Mouse (Mus musculus) testis, postnatal 14 days (tissue): ENCODE measurements around the gene Neurog2.

ENCODE experiments used
- DNase-seq: peaks from one replicate; pipeline ENCODE4 v3.0.0; 2021; ENCODE audit warnings: low spot score

The Neurog2 gene

DNA sequence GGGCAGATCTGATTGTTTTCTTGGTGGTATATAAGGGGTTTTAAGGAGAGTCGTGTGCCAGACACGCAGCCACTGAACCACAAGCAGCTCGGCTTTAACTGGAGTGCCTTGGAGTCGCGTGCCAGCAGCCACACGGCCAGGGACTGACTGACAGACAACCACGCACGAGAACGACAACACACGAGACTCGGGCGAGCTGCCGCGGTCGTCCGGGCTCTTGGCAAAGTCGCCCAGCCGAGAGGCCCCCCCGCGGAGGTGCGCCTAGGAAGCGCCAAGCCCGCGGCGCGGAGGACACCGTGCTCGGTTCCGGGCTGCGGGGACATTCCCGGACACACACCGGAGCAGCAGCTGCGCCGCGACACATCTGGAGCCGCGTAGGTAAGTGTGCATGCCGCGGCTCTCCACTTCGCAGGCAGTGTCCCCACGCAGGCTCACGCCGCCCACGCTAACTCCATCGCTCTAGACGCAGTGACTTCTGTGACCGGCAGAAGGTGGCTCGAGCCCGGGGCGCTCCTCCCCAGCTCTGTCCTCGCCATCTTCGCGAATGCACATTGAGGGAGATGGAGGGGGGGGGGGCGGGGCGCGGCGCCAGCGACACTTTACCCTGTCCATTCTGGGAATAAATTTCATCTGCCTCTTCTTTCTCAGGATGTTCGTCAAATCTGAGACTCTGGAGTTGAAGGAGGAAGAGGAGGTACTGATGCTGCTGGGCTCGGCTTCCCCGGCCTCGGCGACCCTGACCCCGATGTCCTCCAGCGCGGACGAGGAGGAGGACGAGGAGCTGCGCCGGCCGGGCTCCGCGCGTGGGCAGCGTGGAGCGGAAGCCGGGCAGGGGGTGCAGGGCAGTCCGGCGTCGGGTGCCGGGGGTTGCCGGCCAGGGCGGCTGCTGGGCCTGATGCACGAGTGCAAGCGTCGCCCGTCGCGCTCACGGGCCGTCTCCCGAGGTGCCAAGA lies at the start of gene Neurog2:
Neurog2 (plus strand) TSS at position 56 of the 953 bp plus-strand sequence.
- no peak for DNase-seq

DNA sequence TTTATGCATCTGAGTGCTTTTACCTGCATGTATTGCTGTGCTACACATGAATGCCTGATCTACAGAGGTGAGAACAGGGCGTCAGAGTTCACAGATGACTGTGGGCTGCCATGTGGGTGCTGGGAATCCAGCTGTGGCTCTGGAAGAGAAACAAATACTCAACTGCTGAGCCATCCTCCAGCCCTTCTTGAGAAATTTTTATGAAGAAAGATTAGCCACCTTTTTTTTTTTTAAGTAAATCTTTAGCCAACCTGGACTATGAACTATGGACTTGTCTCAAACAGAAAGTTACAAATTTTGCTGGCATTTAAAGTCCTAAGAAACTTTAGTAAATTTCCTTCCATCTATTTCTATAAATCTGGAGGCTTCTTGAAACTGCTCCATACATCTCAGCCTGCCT lies 35.8 kb upstream of the Neurog2 start:
- no peak for DNase-seq

DNA sequence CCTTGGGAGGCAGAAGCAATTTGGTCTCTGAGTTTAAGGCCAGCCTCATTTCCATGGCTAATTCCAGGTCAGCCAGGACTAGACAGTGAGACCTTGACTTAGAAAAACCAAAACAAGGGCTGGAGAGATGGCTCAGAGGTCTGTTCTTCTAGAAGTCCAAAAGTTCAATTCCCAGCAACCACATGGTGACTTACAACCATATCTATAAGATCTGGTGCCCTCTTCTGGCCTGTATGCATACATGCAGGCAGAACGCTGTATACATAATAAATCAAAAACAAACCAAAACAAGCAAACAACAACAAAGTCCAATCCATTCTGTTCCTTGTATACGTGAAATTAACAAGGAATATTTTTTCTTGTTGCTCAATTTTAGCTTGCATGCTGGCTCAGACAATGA lies 24.8 kb upstream of the Neurog2 start:
- no peak for DNase-seq

DNA sequence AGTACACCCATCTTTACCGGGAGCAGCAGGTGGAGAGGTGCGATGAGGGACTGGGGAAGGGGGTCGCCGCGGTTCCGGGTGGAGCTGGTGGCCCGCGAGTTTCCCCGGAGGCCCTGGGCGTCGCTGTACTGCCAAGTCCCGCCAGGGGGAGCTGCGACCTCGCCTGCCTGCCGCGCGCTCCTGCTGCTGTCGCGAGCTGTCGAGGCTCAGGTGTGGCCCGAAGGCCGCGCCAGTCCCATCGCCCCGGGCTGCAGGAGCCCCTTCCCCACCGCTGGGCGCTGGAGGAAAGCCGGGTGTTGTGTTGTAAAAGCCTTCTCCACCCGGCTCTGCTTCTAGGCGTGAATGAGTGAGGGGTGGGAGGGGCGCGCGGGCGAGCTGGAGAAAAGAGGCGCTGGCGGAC lies 7.6 kb upstream of the Neurog2 start:
- peak; percentile 69 for DNase-seq

DNA sequence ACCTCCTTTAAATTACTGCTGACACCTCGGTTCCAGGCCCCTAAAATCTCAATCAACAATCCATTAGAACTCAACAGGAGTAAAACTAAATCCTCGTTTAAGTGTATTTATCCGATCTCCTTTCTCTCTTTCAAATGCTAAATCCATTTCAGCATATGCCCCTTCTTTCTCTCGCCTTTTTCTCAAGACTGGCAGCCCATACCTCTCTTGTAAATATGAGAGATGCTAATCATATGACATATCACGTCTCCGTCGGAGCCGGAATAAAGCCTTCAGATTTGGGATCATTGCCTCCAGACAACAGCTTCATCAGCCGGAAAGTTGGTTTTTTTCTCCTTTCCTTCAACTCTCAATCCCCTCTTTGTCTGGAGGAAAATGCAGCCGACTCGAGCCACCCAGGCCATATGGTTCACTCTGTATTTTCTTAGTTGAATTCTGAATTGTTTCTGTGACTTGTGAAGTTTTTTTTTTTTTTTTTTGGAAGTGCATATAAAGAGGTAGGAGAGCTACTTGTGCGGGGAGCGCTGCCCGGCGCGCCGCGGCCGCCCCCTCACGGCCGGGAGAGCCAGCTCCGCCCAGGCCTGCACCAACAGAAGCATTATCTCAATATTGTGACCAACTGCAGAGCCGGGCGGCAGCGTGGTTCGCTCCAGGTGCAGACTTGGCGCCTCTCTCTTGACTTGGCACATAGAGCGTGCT lies 7.1 kb upstream of the Neurog2 start:
- no peak for DNase-seq

DNA sequence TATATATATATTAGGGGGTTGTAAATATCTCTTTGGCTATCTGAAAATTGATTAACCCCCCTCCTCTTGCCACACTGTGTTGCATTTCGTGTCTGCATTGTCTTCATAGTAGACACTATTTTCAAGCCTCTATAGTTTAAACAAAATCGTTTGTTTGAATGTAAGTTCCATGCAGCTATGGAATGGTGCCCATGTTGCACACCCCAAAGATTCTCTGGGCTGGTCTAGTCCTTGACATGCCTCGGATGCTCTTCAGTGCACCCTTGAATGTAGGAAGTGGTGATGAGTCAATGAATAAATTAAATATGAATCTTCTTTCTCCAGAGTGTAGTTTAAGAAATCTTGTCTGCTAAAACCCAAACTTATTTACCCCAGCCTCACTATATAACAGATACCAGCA lies 6.4 kb upstream of the Neurog2 start:
- no peak for DNase-seq

DNA sequence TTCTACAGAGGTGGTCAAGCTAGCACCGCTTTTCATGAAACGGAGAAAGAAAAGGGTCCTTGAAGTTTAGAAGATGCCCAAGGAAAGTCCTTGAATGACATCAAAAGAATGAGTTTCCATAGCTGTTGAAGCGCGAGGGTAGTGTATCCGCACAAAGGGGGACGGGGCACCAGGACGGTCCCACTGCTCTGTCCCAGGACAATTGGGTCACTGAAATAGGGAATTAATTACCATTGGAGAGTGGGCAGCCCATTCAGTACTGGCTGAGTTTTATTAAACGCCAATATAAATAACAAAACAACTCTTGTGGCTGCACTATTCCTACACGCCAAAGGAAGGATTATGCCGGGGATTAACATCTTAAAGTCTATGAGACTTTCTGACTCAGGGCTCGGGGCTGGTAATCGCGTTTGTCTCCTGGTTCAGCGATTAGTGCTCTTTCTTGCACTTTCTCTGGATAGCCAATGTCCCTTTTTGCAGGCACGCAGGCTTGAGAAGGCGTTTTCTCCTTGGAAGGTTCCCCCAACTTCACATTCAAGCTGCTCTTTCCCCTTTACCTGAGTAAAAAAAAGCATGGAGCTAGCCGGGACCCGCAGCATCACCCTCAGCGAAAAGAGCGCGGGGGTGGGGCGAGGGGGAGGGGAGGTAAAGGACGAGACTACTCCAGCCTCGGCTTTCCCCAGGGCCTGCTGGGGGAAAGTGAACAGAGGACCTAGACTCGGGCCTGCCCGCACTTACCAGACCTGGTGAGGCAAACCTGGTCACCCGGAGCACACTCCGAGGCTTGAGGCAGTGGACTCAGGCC lies 5.6 kb upstream of the Neurog2 start:
- DNase-seq: no peak

DNA sequence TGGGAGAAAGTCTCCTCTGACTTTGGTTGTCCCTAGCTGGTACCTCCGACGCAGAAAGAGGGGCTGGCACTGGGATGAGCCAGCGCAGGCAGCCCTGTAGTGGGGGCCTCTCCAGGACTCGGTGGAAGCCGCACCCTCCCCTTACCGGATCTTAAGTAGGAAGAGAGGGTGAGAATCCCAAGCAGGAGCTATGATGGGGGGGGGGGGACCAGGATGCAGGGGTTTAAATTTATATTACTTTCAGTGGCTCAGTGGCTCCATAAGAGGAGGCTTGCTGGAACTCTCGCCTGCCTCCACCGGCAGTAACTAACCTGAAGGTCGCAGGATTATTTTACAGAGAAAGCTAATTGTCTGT lies 5.0 kb upstream of the Neurog2 start:
- DNase-seq: no peak

DNA sequence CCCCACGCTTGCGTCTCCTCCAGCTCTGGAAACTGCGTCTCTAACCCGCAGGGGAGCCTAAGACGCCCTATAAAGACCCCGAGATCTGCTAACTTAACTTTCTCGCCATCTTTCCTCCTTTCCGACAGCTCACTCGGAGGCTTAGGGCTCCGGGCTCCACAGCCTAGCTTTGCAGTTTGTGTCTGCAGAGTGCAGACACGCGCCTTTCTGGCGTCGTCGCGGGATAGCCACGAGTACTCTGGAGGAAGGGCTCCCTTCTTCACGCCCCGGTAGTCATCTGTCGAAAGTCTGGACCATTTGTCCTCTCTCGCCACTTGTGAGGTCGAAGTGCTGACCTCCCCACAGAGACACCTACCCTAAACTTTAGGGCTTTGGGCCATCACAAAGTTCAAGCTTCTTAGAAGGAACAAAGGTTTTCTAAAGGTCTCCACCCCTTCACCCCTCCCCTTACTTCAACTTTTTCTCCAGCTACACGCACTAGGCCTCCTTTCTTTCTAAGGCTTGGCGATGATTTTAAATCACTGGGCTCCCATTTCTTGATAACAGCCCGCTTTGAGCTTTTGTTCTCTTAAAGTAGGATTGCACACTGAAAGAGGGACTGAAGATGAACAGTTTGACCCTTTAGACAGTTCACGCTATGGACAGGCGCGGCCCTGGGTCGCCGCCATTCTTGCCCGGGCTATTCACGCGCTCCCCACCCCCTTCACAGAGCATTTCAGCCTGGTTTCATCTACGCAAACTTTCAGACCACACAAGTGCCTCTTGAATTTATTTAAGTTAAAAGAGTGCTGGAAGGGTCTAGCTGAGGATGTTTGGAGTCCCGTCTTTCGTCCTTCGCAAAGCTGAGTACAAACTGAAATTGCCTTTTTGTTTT lies 4.4 kb upstream of the Neurog2 start:
- DNase-seq: no peak

DNA sequence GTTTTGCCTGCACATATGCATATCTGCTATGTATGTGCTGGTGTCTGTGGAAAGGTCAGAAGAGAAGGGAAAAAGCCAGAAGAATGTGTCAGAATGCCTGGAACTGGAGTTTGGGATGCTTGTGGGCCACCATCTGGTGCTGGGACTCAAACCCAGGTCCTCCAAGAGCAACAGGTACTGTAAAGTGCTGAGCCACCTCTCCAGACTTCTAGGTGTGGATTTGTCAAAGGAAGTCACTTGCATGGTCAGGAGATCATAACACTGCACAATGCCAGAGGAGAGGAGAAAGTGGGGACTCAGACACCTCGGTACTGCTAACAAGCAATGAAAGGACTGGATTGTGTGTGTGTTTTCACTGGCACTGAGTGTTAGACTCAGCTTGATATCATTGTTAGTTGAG lies 2.7 kb upstream of the Neurog2 start:
- no peak for DNase-seq

DNA sequence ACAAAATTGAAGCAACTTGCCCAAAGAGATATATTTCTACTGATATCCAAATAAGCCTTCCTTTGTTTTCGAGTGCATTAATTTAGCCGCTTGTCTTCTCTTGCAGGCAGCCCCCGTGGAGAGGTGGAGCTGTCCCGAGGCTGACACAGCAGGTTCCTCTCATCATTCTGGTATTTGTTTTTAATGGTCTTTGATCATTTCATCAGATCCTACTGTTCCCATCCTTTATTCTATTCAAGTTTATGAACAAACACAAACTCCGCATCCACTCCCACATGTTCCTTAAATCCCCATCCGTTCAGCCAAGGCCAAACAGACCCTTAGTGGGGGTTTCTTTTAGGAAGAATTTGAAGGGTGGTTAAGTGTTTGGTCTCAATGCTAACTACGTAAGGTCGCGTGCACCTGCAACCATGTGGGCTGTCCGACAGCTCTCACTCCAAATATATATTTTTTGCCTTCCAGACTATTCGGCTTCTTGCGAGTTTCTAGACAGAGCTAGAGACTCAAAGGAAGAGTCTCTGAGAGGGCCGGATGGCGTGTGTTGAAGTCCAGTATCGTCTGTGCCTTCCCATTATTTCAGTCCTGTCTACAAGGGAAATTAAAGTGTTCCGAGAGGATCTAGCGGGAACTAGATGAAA lies 2.1 kb upstream of the Neurog2 start:
- DNase-seq: no peak

DNA sequence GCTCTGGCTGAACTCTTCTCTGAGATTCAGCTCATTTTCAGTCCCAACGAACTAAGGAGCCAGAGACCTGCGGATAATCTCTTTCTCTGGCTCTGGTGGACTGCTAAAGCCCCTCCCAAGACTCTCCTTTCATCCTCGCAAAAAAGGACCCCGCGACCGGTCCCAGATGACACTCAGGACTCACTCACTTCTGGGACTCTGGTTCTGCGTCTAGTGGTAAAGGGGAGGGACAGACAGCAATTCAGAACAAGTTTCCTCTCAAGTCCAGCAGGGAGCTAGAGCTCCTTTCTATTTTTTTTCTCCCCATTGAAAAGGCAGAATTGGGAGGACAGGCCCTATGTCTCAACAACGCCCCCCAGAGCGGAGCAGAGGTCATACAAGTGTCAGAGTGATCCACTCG lies 1.4 kb upstream of the Neurog2 start:
- no peak for DNase-seq

DNA sequence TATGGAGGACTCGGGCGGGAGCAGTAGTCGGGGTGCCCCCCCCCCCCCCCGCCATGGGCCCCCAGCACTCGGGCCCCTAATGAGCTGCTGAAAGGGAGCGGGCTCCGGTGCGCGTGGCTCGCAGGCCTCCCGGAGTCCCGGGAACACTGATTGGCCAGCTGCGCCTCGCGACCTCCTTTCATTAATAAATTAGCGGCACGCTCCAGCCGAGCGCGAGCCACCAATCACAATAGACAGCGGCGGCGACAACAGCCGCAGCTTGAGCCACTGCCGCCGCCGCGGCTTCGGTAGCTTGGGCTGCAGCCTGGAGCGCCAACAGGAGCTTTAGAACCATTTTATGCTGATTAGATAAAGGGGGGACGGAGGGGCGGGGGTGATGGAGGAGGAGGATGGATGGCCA lies 404 bp upstream of the Neurog2 start:
- DNase-seq: no peak

DNA sequence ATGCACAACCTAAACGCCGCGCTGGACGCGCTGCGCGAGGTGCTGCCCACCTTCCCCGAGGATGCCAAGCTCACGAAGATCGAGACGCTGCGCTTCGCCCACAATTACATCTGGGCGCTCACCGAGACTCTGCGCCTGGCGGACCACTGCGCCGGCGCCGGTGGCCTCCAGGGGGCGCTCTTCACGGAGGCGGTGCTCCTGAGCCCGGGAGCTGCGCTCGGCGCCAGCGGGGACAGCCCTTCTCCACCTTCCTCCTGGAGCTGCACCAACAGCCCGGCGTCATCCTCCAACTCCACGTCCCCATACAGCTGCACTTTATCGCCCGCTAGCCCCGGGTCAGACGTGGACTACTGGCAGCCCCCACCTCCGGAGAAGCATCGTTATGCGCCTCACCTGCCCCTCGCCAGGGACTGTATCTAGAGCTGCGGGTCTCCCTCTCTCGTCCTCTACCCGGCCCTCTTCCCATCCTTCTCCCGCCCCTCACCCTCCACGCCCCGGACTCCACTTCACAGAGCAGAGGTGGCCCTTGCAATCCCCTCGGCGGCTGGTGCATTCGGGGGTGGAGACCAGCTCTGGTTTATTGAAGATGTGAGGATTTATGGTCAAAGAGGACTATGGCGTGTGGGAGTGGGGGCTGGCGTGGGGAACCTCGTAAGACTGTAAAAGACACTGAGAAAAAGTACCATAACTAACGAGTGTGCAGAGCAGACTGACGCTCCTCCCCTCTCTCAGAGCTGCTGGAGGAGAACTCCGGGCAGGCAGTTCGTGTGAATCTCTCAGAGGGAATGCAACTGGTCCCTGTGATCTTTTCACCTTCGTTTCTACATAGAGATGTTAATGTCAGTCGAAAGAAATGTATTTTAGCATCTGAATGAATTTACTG lies 1.4 kb downstream of the Neurog2 start:
- peak; percentile 80 for DNase-seq

DNA sequence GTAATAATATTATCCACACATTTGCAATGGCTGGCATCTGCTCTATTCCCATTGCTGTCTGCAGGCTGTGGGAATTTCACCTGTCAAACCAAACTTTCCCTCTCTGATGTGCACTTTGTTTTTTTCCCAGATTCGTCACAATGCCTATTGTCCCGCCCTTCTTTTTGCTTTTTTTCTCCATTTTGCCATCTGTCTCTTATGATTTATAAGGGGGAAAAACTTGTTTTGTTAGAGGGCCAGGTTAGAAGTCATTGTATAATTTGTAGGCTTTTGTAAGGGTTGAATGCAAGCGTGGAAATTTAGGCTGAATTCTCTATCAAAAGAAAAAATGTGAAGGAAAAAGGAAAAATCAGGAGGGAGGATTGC lies 2.0 kb downstream of the Neurog2 start:
- no peak for DNase-seq

DNA sequence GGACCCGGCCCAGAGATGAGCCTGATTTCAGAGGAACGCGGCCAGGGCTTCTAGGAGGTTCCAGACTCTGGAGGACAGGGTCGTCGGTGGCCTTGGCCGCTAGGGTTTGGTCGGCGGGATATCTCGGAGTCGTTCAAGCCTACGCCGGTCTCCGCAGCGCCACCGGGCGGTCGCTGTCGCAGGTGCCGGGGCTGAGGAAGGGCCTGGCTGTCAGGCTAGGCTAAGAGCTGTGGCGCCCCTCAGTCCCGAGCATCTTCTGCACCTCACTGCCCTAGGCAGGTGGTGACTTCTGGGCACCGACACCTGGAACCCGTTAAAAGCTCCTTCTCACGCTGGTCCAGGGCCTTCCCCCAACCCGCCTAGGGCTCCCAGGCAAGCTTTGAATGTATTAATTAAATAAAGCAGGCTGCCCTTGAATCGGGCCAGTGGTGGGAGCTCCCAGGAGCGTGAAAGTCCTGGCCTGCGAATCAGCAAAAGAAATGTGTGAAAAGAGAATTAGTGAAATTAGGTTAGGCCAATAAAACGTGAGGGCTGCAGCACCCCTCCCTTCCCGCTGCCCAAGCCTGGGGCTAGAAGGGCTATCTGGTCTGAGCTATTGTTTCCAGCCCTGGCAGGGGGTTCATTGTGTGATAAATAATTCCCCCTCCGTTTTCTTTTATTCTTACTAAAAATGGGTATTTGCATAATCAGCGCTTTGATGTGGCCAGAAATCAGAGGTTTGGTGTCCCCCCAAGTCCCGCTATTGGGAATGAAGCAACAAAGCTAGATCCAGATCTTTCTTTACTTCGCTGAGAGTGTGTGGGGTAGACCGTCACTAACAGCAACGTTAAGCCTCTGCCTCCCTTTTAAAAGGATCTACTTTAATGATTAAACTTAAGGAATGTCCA lies 7.2 kb downstream of the Neurog2 start:
- DNase-seq: peak; percentile 41

DNA sequence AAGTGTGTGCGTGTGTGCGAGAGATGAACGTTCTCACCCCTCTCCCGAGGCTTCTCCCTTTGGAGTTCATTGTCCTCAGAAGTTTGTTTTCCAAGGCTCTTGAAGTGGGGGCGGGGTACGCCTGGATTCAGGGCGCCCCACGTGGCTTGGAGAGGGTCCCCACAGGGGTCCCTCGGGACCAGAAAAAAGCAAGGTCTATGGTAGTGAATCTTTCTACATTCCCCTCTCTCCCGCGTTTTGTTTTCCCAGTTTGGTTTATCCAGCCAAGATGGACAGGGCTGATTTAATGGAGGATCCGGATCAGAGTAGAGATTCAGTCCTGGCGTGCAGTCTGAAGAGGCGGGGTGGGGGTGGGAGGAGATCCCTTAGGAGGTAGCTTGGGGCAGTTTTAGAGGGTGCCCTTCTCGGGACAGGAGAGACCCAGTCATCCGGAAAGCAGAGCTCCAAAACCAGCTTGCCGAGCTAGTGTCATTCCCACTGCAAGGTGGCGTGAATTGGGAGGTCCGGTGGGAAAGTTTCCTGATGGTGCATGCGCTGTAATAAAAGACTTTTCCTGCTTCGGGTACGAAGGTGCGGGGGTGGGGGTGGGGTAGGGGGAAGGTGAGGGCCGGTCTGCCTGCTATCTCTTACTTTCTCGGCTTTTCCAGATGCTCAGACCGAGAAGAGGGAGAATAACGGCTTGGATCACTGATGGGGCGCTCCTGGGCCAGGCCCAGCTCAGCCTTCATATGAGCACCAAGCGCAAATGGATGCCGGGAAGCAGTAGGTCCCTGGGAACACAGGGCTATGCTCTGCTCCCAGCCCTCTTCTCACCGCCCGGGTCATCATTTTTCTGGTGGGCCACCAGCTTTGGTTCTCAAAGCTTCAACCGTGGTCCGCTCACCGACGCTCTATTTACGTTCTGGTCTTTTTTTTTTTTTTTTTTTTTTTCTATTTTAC lies 8.1 kb downstream of the Neurog2 start:
- no peak for DNase-seq

DNA sequence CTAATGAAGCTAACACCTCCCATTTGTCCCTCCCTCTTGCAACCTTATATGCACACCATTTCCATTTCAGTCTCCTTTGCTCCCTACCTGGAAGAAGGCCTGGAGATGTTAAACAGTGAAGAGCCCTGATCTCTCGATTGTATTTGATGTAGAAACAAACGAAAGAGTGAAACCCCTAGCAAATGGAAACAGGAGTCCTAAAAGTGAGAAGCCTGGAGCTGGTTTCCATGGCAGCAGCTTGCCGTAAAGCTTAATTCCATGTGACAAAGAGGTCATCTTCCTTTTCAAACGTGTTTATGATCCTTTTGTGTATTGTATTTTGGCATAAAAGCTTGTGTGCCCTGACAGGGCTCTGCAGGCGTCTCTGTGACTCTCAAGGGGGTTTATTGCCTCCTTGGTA lies 9.3 kb downstream of the Neurog2 start:
- no peak for DNase-seq
